Mouse (Mus musculus) skeletal muscle tissue, adult 2 months (tissue): ENCODE data around the gene Emx2.

Experiments
- DNase-seq: peaks from one replicate; pipeline ENCODE4 v3.0.0-alpha.2; 2012; ENCODE audit warnings: low read depth, low spot score

Gene Emx2

GRCm38 (mm10) chr19:59457951-59458742 is at the start of gene Emx2:
Gene Emx2, plus strand, starts transcription at chr19:59458372.
- DNase-seq = peak; percentile 54

DNA sequence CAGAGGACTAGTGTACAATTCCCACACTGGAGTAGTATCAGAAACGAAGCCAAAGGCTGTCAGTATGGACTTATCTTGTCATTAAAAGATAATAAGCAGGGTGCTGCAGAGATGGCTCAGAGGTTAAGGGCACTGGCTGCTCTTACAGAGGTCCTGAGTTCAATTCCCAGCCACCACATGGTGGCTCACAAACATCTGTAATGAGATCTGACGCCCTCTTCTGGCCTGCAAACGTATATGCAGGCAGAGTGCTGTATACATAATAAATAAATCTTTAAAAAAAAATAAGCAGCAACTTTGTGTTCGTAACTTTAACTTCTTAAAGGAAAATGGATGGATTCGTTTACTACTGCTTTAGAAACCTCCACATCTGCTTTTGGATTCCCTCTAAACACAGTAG is 44.0 kb upstream of the Emx2 start:
- no peak for DNase-seq

- peak; percentile 88 for DNase-seq
Observed at GRCm38 (mm10) chr19:59418024-59418423, 40.1 kb upstream of the Emx2 start.

DNA sequence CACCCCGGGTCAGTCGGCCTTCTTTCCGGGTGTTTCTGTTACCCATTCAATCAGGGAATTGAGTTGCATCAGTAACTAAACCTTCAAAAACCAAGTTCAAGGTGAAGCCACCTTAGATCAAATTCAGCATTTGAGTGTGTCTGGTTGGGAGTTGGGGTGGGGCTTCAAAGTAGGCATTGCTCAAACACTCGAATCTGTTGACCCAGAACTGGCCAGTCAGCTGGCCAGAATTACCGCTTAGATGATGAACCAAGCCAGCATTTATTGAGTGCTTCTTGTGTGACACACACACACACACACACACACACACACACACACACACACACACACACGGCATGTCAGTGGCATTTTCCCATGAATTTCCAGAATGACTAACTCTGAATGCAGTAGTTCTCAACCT is 39.5 kb upstream of the Emx2 start:
- no peak for DNase-seq

GRCm38 (mm10) chr19:59422393-59422792 is 35.8 kb upstream of the Emx2 start:
- no peak for DNase-seq

GRCm38 (mm10) chr19:59423685-59424084 is 34.5 kb upstream of the Emx2 start:
- no peak for DNase-seq

DNA sequence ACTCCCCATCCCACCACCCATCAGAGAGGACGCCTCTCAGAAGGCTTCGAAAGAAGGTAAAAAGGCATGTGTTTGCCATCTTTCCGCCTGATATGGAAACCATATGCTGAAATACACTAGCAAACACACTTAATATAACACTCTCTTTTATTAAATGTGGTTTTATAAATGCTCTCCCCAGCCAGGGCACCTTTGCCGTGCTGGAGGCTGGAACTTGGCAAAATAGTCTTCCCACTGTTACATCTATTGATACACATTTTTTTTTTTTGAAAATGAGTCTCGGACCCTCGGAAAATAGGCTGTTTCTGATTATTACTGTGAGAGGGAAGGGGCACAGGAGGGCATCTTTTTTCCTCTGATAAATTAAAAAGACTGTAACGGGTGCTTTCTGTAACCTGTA is 33.2 kb upstream of the Emx2 start:
- DNase-seq = no peak

DNA sequence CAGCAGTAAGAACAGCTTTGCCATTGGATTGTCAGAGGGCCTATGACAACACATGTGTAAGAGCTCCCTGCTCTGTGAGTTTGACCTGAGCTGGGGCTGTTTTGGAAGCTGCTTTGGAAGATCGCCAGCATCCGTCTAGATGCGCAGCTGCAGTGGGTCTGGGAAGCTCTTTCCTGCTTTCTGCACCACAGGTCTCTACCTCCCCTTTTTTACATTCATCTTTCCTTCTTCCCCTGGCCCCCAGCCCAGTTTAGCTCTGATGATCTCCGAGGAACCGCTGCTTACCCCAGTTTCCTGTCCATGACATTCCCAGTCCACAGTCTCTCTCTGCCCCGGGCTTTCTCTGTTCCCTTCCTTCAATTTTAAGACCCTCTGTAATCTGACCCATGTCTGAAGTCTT is 25.9 kb upstream of the Emx2 start:
- no peak for DNase-seq

DNA sequence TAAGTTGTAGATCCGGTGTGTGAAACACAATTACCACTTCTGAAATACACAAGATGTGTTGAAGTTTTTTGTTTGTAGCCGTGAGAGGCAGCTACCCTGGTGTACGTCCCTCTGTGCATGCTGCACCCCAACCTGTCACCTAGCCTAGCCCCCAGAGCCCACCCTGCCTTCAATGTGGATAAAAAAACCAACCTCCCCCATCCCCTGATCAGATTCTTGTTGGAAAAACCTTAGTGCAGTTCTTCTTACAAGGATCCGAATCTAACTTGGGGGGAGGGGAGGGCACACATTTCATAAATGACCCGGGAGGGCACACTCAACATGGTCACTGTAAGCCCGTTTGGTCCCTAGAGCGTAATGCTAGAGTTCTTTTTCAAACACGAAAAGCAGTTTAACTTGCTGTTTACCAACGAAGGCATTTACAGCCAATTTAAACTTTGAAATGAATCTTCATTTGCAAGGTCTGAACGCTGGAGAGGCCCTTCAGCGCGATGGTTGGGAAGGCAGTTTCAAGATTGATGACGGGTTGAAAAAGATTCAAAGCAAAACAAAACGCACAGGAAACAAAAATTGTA is 7.5 kb upstream of the Emx2 start:
- no peak for DNase-seq

DNA sequence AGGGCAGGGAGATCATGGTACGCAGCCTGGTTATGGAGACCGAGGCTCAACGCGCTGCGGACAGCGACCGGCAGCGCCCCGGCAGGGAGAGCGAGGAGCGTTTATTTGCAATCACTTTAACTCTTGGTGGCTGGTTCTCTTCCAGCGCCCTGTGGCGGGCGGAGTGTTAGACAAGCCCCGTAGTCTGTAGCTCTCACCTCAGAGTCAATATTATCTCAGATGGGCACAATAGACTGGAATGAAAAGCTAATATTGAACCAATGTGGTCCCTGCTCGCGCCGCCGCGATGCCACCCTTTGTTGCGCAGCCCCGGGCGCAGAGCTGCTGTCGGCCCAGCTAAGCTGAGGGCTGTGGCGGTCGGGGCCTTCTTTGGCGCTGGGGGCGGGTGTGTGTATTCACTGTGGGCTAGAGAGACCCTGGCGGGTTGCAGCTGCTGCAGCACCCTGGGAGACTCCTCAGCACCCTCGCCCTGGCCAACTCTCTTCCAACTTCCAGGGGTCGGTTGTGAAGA is 6.7 kb upstream of the Emx2 start:
- DNase-seq = no peak

GRCm38 (mm10) chr19:59452321-59452720 is 5.9 kb upstream of the Emx2 start:
- no peak for DNase-seq

GRCm38 (mm10) chr19:59453591-59453990 is 4.6 kb upstream of the Emx2 start:
- DNase-seq = no peak

DNA sequence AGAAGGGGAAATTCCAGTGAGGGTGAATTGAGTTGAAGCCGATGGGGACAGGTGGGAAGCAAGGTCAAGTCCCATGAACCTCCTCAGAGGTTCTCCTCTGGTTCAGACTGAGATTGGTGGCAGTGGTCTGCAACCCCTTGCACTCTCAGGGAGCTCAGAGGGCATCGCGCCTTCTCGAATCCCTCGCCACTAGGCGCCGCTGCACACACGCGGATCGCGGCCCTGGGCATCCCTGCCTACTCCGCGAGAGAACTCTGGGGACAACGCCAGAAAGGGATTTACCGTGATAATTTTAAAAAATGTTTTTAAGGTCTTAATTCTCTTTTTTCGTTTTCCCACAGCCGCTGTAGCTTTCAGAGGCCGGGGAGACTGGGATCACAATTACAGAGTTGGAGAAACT is 4.0 kb upstream of the Emx2 start:
- DNase-seq = no peak

DNA sequence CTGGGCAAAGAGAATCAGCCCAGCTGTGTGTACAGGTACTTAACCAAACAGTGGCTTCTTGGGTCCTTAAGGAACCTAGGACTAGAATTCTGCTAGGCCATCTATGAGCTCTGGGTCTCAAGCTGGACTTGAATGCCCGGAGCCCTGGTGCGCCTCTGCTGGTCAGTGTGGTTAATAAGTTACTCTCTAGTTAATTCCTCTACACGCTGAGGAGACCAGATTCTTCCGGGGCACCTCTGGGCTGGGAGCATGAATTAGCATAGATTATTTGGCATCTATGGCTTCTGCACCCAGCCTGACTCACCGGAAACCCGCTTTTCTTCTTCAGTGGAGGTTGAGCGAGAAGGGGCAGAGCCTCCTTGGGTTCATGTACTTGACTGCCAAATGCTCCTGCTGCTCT is 2.5 kb upstream of the Emx2 start:
- no peak for DNase-seq

- peak; percentile 58 for DNase-seq
Observed at GRCm38 (mm10) chr19:59457011-59457945, 894 bp upstream of the Emx2 start.

GRCm38 (mm10) chr19:59458743-59459135 is 567 bp downstream of the Emx2 start:
- DNase-seq = no peak

- DNase-seq = no peak
Observed at GRCm38 (mm10) chr19:59459158-59459781, 1.1 kb downstream of the Emx2 start.

- no peak for DNase-seq
Observed at GRCm38 (mm10) chr19:59459811-59460241, 1.7 kb downstream of the Emx2 start.

GRCm38 (mm10) chr19:59460328-59461115 is 2.4 kb downstream of the Emx2 start:
- DNase-seq = no peak

DNA sequence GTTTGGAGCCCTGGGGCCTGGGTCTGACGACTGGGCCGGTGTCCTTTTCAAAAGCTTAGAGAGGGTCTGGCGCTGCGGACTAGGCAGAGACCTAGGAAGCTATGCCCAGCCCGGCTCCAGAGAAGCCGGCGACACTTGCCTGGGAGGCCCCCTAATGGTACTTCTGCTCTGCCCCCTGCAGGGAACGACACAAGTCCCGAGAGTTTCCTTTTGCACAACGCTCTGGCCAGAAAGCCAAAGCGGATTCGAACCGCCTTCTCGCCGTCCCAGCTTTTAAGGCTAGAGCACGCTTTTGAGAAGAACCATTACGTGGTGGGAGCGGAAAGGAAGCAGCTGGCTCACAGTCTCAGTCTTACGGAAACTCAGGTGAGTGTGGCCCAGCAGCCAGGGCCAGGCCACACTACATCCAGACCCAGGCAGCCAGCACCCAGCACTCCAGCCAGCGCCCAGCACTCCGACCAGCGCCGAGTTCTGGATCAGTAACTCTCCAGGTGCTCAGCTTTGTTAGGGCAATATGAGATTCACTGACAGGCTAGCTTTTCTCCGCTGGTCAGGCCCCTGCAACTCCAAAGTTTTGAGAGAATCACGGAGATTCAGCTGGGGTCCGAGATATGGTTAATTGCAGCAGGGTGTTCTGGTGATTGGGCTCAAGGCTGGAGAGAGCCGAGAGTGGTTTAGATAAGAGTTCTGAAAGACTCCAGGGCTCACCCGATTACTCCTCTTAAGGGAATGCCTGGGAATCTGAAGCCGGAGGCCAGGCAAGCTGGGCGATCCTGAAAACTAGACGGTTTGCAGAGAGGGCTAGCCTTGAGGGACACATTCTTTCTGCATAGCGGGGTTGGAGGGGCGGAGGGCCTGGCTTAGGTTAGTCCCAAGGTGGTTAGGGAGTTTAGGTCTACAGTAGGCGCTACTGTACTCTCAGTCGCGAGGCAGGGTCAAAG is 3.6 kb downstream of the Emx2 start:
- no peak for DNase-seq
